Mouse (Mus musculus): ENCODE data around the gene Lrrn4cl.

DNA sequence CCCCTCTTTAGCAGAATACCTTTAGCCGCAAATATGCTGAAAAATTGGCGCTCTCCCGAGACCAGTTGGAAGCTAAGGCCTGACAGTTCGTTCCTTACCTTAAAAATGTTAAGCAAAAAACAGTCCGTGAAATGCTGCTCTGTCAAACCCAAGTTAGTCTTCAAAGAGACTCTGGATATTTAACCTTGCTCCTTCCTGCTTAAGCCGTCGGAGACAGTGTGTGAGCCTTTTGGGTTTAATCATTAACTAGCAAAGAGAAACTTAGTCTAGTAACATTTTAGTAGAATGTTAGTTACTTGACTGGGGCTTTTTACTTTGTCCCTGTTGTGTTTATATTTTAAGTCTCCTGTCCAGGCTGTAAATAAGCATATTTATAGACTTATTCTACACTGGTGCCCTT, 29.4 kb upstream of the Lrrn4cl start:
- no peak for TF ChIP-seq POLR2A (IDR thresholded peaks at IDR 0.05; ENCODE audit: borderline replicate concordance, insufficient read depth, low read length)
- no peak for TF ChIP-seq CTCF (IDR thresholded peaks at IDR 0.05; ENCODE audit: borderline replicate concordance, insufficient read depth, low read depth, low read length)
